Mouse (Mus musculus): Measurements from ENCODE around the gene Ttc1.

GRCm38 (mm10) chr11:43773725-43774124, 25.9 kb upstream of the Ttc1 start:
- TF ChIP-seq POLR2A (IDR thresholded peaks at IDR 0.05; ENCODE audit: insufficient read depth, low read depth, low read length) (no peak), CTCF (IDR thresholded peaks at IDR 0.05; ENCODE audit: insufficient read depth, low read depth, low read length) (no peak)
